Mouse (Mus musculus) layer of hippocampus, postnatal 36 days (tissue): ENCODE measurements around the gene Fam45a. TPM values are rescaled to one million over a fixed set of nuclear protein-coding genes. Genes with fewer than 3 reads are reported as not detected.
A peak's percentile ranks its signal among the peaks of the same experiment; 100 is the strongest.
"Not testable (repeated sequence)": the region's sequence is repeated elsewhere in the genome, so short reads cannot be mapped to it uniquely, and the experiment has no call there.

Experiments
- DNase-seq, 2 experiments: peaks; one replicate each; pipeline ENCODE4 v3.0.0; 2022
- microRNA-seq, 2 experiments: library from miRNA; unstranded; fragments of <30 nt; microRNA quantifications; one replicate each; pipeline ENCODE4 v1.2.0; 2021
- total RNA-seq, 2 experiments: library from RNA; stranded (reverse); gene quantifications; 2 replicates each; pipeline ENCODE4 v1.2.3; 2021

Fam45a gene
- total RNA-seq, 2 experiments from 2014 or later = 45.9 to 46.3 TPM

DNA sequence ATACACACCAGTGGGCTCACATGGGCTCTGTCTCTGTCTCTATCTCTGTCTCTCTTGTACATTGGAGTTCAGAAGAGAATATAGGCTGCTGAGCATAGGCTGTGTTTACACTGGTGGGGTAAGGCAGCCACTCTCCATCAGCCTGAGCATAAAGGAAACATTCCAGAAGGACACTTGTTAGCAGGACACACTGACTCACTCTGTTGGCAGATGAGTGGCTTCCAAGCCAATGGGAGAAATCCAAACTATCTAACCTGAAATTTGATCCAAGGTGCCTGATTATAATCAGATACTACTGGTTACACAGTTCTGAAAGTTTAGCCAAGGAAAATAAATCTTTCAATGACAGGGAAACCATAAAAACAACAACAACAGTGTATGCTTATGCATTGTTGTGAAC, 34.3 kb downstream of the Fam45a start:
- no peak for DNase-seq

DNA sequence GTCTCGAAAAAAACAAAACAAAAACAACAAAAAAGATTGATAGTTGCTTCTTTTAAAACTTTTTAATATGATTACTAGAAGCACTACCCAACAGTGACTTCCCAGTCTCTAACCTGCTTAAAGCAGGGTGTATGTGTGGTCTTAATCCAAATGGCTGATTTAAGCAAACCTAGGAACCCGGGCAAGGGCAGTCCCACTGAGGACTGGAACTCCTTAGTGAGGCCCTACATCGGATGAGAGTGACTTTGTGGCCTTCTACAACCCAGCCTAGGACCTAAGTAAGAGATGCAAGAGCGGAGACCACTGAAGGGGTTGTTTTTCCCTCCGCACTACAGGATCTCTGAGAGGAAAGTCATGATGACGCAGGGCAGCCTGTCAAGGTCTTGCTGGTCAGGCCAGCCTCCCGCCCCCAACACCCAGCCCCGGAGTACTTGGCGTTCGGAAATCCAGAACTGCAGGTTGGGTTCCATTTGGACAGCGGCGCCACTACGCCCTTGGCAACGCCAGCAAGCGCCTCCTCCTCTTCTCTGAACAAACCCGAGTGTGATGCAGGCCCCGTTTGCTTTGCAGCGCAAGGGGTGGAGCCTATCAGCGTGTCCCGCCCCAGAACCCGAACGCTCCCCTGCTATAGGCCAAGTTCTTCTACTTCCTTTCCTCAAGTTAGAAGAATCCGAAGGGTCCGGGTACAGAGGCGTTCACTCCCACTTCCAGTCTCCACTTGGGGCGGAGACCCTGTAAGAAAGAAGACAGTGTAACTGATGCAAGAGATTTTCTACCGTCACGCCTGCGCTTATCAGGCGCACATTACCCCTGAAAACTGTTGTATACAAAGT, 49.7 kb downstream of the Fam45a start, which contains the start of gene Sfxn4:
Gene Sfxn4, minus strand, starts transcription at position 612 of the 833 bp plus-strand sequence.
- DNase-seq = peak; percentile 89 to 90

DNA sequence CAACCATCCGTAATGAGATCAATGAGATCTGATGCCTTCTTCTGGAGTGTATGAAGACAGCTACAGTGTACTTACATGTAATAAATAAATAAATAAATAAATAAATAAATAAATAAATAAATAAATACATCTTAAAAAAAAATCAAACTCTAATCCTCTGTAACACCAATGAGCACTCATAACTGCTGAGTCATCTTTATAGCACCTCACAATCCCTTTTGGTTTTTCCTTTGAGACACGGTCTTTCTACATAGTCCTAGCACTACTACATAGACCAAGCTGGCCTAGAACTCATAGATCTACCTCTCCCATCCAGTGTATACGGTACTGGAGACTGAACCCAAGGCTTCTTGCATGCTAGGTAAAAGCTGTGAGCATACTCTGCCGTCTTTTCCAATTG, 54.8 kb downstream of the Fam45a start:
- DNase-seq = not testable (repeated sequence)

DNA sequence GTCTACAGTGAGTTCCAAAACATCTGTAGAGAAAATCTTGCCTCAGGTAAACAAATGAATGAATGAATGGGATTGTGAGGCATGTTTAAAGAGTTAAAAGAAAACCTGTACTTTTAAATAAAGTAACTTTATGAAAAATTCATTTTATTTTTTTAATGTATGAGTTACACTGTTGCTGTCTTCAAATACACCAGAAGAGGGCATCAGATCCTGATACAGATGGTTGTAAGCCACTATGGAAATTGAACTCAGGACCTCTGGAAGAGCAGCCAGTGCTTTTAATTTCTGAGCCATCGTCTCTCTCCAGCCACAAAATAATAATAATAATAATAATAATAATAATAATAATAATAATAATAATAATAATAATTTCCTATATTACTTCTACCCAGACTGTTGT, 59.1 kb downstream of the Fam45a start:
- no peak for DNase-seq

- no peak for DNase-seq
Measured at GRCm38 (mm10) chr19:60871366-60871765, 60.0 kb downstream of the Fam45a start.

GRCm38 (mm10) chr19:60872272-60872671, 60.9 kb downstream of the Fam45a start:
- DNase-seq = no peak

- DNase-seq = no peak
Measured at GRCm38 (mm10) chr19:60873501-60873900, 62.1 kb downstream of the Fam45a start.

DNA sequence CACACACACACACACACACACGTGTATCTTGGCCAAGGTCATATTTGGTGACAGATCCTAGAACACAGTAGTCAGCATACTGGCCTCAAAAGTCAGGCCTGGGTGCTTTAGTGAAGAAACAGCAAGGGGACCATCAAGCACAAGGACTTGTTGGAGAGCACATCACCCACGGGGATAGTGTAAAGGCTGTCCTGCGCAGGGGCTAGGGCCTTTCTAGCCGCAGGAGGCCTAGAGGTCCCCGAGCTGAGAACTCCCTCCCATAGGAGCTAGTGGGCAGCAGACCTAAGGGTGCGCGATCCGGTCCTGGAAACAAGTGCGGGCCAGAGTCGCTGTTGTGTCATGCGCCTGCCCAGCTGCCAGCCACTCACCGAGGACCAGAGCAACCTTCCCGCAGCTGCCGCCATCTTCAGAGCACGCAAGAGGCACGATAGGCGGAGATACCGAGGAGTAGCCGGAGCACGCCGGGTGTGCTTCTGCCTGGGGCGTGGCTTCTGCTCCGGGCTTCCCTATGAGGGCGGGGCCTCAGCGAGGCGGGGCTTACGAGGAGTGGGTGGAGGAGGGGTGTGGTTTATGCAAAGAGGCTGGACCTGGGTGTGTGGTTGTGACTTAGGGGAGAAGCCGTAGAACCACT, 62.8 kb downstream of the Fam45a start, which contains the start of gene Prdx3:
Gene Prdx3, minus strand, starts transcription at position 493 of the 631 bp plus-strand sequence.
- DNase-seq = peak; percentile 94

DNA sequence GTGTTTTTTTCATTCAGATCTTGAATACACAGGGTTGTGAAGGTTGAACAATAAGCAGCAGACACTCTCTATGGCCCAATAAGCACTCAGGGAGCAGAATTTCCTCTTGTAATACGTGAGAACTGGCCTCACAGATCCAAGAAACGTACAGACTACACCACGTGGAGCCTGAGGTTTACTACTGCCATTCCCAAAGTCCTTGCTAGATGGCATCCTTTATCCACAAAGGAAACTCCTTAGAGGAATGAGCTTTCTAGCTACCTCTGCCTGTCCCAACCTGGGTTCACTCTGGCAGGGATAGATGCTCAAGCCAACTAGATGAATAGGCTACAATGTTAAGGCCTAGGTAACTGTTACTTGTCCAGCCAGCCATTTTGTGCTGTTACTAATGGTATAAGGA, 71.7 kb downstream of the Fam45a start:
- peak in 1 of 2 experiments; percentile 14 for DNase-seq

Small RNAs within 50 kb of the gene (microRNA-seq; reads per million reads assigned to microRNA genes)
- gene mmu-mir-3084-1 = 0 reads per million in 2 experiments

Other genes with a start within 250 kb of the Fam45a start
- 10 to 100 TPM; 48.0 to 53.6 TPM for gene Cacul1, start 230.6 kb upstream of the Fam45a start, total RNA-seq
- 10 to 100 TPM; 17.5 to 17.8 TPM for gene Nanos1, start 55.6 kb upstream of the Fam45a start, total RNA-seq
- gene Eif3a, start 20.9 kb upstream of the Fam45a start, total RNA-seq = 100 to 1,000 TPM; 101 to 107 TPM
- gene Sfxn4, start 49.9 kb downstream of the Fam45a start, total RNA-seq = 10 to 100 TPM; 13.1 to 14.3 TPM
- 10 to 100 TPM; 76.2 to 78.2 TPM for gene Prdx3, start 63.0 kb downstream of the Fam45a start, total RNA-seq
- 1 to 10 TPM; 8.0 to 8.3 TPM for gene Grk5, start 78.2 kb downstream of the Fam45a start, total RNA-seq